Mouse (Mus musculus): Measurements from ENCODE around the gene Lactb. TPM values are rescaled to one million over a fixed set of nuclear protein-coding genes. Genes with fewer than 3 reads are reported as not detected.
A peak's percentile ranks its signal among the peaks of the same experiment; 100 is the strongest.

Gene Lactb
- total RNA-seq, 1 experiment from 2014 or later, result 33.3 TPM

DNA sequence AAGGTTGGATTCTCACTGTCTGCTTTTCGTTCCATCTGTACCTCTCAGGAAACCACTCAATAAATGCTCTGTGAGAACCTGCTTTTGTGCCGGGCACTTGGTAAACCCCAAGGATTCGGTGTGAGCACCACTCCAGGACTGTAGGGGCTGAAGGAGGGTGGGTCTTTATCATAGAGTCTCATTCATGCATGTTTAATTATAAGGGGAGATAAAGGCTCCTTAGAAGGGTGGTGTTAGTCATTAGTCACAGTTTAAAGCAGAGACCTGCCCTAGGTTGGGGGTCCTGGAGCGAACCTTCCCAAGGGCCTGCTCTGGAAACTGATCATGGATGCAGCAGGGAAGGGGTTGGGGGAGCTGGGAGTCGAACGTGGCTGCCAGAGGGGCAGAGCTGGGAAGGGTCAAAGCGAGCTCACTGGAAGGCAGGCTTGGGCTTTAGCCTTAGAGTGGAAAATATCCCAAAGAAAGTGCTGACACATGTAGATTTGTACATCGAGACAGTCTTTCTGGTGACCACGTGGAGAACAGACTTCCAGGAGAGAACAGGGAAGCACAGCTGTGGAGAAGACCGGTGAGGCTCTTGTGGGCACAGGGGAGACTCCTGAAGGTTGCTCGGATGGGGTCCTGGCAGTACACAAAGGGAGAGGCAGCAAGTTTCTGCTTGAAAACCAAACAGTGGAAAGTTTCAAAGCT is 13.1 kb upstream of the Lactb start:
- ATAC-seq (replicated peaks; ENCODE audit: insufficient number of reproducible peaks, low FRiP score, low TSS enrichment, poor library complexity, severe bottlenecking), result no peak

DNA sequence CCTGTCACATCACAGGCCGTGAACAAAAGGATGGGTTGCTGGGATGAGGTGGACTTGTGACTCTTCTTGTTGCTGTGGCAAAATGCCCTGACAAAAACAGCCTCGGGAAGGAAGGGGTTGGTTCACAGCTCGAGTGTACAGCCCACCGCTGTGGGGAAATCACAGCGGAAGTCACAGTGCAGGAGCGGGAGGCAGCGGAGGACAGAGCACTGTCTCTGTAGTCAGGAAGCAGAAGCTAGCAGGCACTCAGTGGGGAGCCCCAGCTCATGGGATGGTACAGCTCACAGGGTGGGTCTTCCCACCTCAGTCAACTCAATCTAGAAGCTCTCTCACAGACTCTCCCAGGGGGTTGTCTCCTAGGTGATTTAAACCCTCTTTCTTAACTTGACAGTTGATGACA is 10.1 kb upstream of the Lactb start:
- ATAC-seq (replicated peaks; ENCODE audit: insufficient number of reproducible peaks, low FRiP score, low TSS enrichment, poor library complexity, severe bottlenecking), result no peak

DNA sequence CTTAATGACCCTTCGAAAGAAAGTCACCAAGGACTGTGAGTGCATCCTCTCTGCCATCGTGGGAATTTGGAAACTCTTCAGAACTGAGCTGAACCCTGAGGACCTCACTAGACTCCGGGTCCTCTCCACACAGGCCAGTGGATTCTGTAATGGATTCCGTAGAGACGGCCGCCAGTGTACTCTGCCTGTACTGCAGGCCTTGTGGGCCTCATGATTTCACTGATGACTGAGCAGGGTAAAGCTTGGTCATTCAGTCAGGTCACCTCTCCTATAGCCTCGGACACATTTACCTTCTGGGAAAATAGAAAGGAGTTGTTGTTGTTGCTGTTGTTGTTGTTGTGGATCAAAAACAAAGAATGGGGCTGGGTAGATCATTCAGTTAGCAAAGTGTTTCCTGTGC is 6.8 kb upstream of the Lactb start:
- ATAC-seq (replicated peaks; ENCODE audit: insufficient number of reproducible peaks, low FRiP score, low TSS enrichment, poor library complexity, severe bottlenecking), result no peak

DNA sequence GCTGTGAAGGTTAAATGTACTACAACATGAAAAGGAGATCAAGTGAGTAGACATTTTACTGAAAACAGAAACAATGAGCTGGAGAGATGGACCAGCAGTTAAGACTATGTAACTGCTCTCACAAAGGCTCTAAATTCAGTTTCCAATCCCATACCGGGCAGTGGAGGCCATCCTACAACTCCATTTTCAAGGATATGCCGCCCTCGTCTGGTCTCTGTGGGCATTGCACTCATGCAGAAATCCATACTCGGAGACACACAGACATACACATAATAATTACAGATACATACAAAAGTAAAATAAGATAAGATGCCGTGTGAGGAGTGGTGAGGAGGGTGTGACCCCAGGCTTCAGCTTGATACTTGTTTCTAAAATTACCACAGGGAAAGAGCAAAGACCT is 5.2 kb upstream of the Lactb start:
- ATAC-seq (replicated peaks; ENCODE audit: insufficient number of reproducible peaks, low FRiP score, low TSS enrichment, poor library complexity, severe bottlenecking), result peak; percentile 77

DNA sequence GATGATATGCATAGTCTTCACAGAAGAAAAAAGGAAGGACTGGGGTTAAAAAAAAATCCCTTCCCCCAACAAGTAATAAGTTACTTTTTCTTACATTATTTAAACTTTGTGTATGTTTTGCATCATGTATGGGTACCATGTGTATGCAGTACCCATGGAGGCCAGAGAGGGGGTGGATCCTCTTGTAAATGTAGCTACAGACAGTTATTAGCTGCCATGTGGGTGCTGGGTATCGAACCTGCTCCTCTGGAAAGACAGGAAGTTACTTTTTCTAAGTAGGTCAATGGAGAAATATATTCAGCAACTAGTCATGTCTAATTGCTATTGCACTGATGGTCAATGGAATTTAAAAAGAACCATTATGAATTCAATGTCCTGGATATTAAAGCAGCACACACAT is 3.2 kb upstream of the Lactb start:
- ATAC-seq (replicated peaks; ENCODE audit: insufficient number of reproducible peaks, low FRiP score, low TSS enrichment, poor library complexity, severe bottlenecking), result no peak

DNA sequence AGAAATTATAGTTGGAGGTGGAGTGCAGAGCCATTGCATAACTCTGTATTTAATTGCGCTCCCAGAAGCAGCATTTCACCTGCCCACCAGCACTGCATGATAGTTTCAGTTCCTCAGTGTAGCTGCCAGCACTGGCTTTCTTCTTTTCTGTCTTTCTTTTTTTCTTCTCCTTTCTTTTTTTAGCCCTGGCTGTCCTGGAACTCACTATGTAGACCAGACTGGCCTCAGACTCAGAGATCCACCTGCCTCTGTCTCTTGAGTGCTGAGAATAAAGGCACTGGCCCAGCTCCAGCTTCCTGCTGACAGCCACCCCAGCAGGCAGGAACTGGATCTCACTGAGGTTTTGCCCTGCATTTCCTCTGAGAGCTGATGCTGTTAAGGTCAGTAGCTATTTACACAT is 2.7 kb upstream of the Lactb start:
- no peak for ATAC-seq (replicated peaks; ENCODE audit: insufficient number of reproducible peaks, low FRiP score, low TSS enrichment, poor library complexity, severe bottlenecking)

DNA sequence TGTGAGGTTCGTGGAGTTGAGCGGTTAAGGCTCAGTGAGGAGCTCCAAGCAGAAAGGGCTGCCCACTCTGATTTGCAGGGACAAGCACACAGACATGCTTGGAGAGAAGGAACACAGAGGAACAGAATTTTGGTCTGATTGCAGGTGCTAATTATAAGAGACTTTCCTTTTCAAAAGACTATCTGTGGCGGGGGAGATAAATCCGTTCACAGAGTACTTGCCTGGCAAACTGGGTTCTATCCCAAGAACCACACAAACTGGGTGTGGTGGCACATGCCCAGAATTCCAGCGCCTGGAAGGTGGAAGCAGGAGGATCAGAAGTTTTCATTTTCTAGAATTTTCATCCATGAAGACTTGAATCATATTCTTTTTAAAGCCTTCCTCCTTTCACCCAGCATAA is 1.8 kb upstream of the Lactb start:
- no peak for ATAC-seq (replicated peaks; ENCODE audit: insufficient number of reproducible peaks, low FRiP score, low TSS enrichment, poor library complexity, severe bottlenecking)

DNA sequence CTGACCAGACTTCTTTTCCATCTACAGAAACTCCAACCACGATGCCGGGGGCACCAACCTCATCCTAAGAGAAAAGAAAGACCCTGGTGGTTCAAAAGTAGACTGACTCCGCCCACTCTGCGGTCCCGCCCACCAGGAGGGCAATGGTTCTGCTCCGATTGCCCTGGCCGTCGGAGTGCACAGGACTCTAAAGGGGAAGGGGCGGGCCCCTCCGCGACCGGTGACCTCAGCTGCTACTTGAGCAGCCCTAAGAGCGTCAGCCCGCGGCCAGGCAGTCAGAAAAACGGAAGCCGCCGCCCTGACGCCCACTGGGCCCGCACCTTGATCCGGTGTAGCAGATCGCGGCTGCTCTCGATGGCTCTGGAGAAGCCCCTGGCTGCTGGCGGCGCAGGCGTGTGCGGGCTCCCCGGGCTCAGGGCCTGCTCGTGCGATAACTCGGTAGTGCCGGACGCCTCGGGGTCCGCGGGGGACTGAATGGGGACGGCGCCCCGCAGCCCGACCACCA is 511 bp downstream of the Lactb start:
- ATAC-seq (replicated peaks; ENCODE audit: insufficient number of reproducible peaks, low FRiP score, low TSS enrichment, poor library complexity, severe bottlenecking), result peak; percentile 95

DNA sequence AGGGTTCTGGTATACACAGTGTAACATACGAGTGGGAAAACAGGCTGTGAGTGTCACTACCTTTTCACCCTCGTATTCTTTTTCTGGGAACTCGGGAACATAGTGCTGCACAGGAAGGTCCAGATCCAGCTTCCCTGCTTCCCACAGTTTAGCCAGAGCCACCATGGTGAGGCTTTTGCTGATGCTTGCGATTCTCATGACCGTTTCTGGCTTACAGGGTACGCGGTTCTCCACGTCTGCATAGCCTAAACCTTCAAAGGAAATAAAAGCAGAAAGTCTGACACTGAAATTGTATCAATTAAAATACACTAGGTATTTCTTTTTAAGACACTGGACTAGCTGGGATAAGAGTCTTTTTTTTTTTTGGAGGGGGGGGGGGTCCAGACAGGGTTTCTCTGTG is 4.2 kb downstream of the Lactb start:
- ATAC-seq (replicated peaks; ENCODE audit: insufficient number of reproducible peaks, low FRiP score, low TSS enrichment, poor library complexity, severe bottlenecking), result no peak

DNA sequence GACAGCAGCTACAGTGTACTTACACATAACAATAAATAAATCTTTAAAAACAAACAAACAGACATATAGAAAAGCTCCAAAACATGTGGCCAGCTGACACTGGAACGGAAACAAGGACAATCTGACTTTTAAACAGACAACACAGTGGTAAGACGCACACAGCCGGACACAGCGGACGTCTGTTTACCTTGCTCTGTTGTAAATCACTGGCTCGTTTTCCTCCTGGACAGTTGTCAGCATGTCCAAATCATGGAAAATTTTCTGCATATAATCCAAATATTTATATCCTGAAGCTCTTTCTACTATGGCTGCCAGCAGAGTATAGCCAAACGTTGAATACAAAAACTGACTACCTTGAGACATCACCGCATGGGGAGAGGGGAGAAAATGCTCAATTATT is 7.8 kb downstream of the Lactb start:
- ATAC-seq (replicated peaks; ENCODE audit: insufficient number of reproducible peaks, low FRiP score, low TSS enrichment, poor library complexity, severe bottlenecking), result no peak

DNA sequence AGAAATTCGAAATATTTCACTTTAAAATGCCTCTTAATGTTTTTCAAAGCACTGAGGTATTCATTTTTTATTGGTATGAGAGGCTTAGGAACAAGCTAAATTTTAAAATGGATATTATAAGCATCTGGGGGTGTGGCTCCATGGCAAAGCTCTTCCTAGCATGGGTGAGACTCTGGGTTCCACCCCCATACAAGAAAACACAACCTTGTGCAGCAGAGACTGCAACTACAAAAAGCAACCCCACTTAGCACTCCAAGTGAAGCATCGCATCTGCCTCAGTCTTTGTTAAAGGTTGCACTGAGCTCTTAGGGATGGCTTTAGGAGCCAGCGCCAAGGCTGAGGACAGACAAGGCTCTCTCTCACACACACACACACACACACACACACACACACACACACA is 13.8 kb downstream of the Lactb start:
- ATAC-seq (replicated peaks; ENCODE audit: insufficient number of reproducible peaks, low FRiP score, low TSS enrichment, poor library complexity, severe bottlenecking), result no peak

DNA sequence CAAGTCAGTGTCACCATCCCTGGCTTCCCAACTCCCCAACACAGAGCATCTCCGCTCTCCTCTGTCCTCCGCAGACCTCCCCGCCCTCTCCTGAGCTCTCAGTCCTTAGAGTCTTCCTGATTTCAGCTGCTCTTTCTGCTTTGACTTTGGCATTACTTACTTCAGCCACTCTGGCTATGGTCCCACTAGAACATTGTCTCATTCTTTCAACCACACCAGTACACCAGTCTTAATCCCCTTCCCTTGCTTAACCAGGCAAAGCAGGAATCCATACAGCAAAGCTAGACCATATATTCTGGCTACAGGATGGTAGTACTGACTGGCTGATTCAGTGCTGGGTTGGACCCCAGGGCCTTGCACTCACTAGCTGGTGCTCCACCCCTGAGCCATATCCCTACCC is 17.8 kb downstream of the Lactb start:
- ATAC-seq (replicated peaks; ENCODE audit: insufficient number of reproducible peaks, low FRiP score, low TSS enrichment, poor library complexity, severe bottlenecking), result no peak

DNA sequence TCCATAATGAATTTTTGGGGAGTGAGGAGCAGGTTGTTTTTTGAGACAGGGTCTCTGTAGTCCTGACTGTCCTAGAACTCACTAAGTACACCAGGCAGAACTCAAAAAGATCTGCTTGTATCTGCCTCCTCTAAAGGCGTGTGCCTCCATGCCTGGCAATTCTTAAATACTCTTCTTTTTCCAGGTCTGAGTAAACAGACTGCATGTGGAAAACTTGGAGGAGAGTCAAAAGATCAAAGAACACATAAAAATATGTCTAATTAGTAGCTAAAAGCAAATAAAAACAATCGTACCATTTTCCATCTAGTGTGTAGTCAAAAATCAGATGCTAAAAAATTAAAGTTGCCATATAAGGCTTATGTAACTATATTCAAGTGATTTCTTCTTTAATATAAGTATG is 22.4 kb downstream of the Lactb start:
- no peak for ATAC-seq (replicated peaks; ENCODE audit: insufficient number of reproducible peaks, low FRiP score, low TSS enrichment, poor library complexity, severe bottlenecking)

DNA sequence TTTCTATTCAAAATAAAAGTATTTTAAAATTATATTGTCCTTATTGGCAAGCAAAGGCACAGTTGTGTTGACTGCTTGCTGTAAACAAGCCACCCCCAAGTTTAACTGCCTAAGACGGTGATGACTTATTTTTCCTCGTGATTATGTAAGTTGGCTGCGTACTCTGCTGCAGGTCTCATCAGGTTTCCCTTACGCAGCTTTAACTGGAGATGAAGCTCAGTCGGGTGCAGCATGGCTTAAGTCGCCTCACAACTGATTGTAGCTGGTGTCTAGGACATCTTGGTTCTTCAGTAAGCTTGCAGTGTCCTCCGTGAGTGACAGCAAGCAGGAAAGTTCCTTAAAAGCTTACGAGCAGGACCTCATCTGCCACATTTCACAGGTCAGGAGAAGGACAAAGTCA is 23.0 kb downstream of the Lactb start:
- ATAC-seq (replicated peaks; ENCODE audit: insufficient number of reproducible peaks, low FRiP score, low TSS enrichment, poor library complexity, severe bottlenecking), result no peak

DNA sequence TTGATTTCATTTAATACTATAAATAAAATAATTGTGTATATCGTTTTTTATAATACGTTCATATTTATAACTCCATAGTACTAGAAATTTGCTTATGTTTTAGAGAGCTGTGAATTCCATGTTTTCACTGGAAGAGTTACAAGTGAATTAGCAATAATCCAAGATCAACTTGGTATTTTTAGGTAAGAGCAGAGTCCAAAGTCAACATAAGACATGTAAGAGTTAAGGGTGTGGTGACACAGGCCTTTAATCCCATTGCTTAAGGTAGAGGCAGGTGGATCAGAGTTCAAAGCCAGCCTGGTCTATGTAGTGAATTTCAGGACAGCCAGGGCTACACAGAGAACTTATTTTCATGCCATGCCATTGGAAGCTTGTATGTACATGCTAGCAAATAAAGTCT is 26.7 kb downstream of the Lactb start:
- ATAC-seq (replicated peaks; ENCODE audit: insufficient number of reproducible peaks, low FRiP score, low TSS enrichment, poor library complexity, severe bottlenecking), result no peak

DNA sequence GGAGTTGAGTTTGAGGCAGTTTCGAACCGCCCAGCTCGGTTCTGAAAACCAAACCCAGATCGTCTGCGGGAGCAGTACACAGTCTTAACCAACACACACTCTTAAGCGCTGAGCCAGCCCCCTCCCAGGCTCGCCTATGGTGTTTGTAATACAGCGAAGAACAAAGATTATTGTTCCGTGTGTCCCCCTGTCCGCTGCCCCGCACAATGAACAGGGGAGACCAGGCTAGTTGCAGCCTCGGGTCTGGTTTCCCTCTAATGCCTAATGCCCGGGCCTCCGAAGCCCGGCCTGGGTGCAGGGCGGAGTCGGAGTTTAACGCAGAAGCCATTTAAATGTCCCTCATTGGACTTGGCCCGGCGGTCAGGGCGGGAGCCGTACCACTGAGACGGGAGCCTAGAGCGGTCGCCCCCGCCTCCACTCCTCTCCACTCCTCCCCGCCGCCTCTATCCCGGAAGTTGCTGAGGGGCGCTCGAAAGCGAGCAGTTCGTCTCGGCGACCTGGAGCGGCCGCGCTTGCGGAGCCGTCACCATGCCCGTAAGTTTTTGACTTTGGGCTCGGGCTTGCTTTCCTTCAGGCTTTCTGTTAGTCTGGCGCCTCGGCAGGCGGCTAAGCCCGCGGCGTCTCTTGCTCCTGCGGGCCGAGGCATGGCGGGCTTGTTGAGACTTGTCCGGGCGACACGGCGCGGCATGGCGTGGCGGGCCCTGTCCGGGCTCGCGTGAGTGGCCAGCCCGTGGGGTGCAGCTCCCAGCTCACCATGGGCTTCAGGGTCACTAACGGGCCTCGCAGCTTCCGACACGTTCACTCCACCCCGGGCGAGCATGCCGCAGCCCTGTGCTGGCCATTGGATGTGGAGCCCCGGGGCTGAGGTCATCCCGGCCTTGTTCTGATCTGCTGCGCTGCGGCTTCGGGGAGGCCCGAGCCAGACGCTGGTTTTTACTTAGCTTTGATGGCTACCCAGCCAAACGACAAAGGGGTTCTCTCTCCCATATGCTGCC is 29.3 kb downstream of the Lactb start, which contains the start of gene Rps27l:
Gene Rps27l, plus strand, starts transcription at position 440 of the 995 bp plus-strand sequence.
- peak; percentile 100 for ATAC-seq (replicated peaks; ENCODE audit: insufficient number of reproducible peaks, low FRiP score, low TSS enrichment, poor library complexity, severe bottlenecking)

DNA sequence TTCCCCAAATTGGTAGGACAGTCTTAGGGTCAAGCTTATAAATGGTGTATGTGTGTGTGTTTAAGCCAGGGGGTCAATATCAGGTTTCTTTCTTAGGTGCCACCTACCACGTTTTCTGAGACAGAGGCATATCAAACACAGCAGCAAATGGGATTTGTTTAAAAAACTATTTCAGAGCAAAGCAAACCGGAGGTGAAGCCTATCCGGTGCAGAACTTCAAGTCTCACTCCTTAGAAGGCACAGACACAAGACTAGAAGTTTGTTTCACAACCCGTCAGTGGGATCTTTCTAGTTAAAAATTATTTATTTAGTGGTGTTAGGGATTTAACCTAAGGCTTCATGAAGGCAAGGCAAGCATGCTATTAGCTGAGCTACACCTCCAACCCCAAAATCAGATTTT is 30.1 kb downstream of the Lactb start:
- no peak for ATAC-seq (replicated peaks; ENCODE audit: insufficient number of reproducible peaks, low FRiP score, low TSS enrichment, poor library complexity, severe bottlenecking)

DNA sequence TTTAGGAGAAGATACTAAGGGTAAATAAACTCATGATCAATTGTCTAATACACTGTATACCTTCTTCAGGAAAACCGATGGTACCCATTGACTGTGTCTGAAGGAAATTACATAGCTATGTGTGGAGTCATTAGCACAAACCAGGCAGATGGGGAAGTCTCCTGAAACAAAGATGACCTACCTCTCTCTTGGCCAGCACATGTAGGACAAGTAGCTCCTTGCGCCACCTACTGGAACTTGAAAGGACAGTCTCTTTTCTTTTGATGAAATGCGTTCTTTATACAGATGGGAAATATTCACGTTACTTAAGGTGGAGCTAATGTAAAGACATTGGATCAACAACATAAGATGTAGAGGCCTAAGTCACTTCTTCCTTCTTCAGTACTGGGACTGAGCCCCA is 36.4 kb downstream of the Lactb start:
- peak; percentile 91 for ATAC-seq (replicated peaks; ENCODE audit: insufficient number of reproducible peaks, low FRiP score, low TSS enrichment, poor library complexity, severe bottlenecking)

DNA sequence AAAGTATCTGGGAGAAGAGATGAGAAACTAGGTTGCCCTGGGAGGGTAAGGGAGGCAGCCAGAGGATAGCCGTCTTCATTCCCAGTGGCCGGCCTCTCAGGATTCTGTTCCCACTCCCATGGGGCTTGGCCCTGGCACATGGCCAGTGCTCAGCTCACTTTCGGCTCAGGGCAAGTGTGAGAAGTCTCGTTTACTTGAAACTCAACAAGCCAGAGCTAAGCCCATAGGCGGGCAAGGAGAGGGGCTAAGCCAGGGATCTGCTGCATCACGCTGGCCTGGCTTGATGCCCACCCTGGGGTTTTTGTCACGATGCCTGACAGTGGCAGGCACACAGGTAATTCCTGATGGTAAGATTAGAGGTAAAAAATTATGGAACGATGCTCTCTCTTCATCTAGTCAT is 37.8 kb downstream of the Lactb start:
- no peak for ATAC-seq (replicated peaks; ENCODE audit: insufficient number of reproducible peaks, low FRiP score, low TSS enrichment, poor library complexity, severe bottlenecking)
